Mouse (Mus musculus): ENCODE measurements around the gene E2f4.

DNA sequence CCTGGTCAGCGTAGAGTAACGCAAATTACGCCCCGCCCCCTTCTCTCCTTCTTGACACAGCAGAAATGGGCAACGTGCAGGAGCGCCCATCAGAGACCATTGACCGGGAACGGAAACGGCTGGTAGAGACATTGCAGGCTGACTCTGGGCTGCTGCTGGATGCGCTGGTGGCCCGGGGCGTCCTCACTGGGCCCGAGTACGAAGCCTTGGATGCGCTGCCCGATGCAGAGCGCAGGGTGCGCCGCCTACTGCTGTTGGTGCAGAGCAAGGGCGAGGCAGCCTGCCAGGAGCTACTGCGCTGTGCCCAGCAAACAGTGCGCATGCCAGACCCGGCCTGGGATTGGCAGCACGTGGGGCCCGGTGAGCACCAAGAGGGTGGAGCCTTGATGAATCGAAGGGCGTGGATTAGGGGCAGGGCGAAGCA, 18.5 kb upstream of the E2f4 start:
- TF ChIP-seq USF1 (IDR thresholded peaks at IDR 0.05; ENCODE audit: low read depth, low read length) (peak; percentile 89), CHD2 (IDR thresholded peaks at IDR 0.05; ENCODE audit: low read length) (no peak), MYC (IDR thresholded peaks at IDR 0.05; ENCODE audit: low read depth, low read length) (peak; percentile 83; the same call in 1 of the 2 replicates), POLR2A (IDR thresholded peaks at IDR 0.05; ENCODE audit: control insufficient read depth in 1 of 2, insufficient read depth in 1 of 2, low read depth in 1 of 2, low read length in 2 of 2, poor library complexity in 1 of 2) (peak in 1 of 2 experiments; percentile 72; a peak in 2 of 4 replicates), RAD21 (IDR thresholded peaks at IDR 0.05; ENCODE audit: low read depth, low read length) (no peak; the same call in 1 of the 2 replicates), EP300 (IDR thresholded peaks at IDR 0.05; ENCODE audit: low read depth in 1 of 2, low read length in 2 of 2) (no peak), E2F4 (IDR thresholded peaks at IDR 0.05; ENCODE audit: borderline replicate concordance, low read depth, low read length) (no peak), CTCF (IDR thresholded peaks at IDR 0.05 in 2 of 3, conservative IDR thresholded peaks at IDR 0.05 in 1 of 3; ENCODE audit: control insufficient read depth in 1 of 3, insufficient read depth in 1 of 3, low read depth in 2 of 3, low read length in 3 of 3, poor library complexity in 1 of 3, severe bottlenecking in 1 of 3) (peak in 2 of 3 experiments; percentile 34 to 37; a peak in 4 of 6 replicates), TAL1 (IDR thresholded peaks at IDR 0.05; ENCODE audit: low read length) (no peak), ZC3H11A (IDR thresholded peaks at IDR 0.05; ENCODE audit: low read depth, low read length) (no peak), POLR2AphosphoS2 (IDR thresholded peaks at IDR 0.05; ENCODE audit: low read length) (0 out of 2 replicates have a peak, but pooled peaks have one; percentile 48), POLR2AphosphoS5 (IDR thresholded peaks at IDR 0.05; ENCODE audit: borderline replicate concordance, low read depth, low read length) (no peak), HCFC1 (IDR thresholded peaks at IDR 0.05; ENCODE audit: low read depth, low read length) (peak; percentile 39; the same call in 1 of the 2 replicates)
